Mouse (Mus musculus) layer of hippocampus, adult 18-20 months (tissue): ENCODE measurements around the gene 9530053A07Rik. TPM values are rescaled to one million over a fixed set of nuclear protein-coding genes. Genes with fewer than 3 reads are reported as not detected.

Experiments
- DNase-seq, 2 experiments: peaks; one replicate each; pipeline ENCODE4 v3.0.0; 2022; ENCODE audit warnings: low spot score in 2 of 2
- total RNA-seq, 2 experiments: library from RNA; stranded (reverse); gene quantifications; 2 replicates each; pipeline ENCODE4 v1.2.3; 2021

9530053A07Rik gene
- total RNA-seq, 2 experiments from 2014 or later, result 0.05 TPM; not detected in 1

DNA sequence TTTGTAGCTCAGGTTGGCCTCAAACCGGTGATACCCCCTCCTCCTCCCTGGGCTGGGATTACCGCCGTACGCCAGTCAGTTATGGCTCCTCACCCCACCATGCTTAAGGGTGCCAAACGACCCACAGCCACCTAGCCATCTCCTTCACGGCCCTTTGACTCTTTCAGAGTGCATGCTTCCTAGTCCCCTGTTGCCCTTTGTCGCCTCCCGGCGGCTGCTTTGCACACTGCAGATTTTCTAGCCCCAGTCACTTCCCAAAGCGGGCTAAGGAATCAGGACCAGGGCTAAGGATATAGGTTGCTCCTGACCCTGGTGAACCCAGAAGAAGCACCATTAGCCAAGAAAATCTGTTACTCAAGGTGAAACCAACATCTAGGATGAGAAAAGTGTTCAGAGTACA is 84.9 kb downstream of the 9530053A07Rik start:
- DNase-seq, result peak in 1 of 2 experiments; percentile 53

Other genes starting within 250 kb of the 9530053A07Rik start
- 10 to 100 TPM; 14.8 to 16.7 TPM for gene Zfp974, start 200.0 kb upstream of the 9530053A07Rik start, total RNA-seq
- 10 to 100 TPM; 20.1 to 20.3 TPM for gene Zfp780b, start 150.3 kb upstream of the 9530053A07Rik start, total RNA-seq
- gene Zfp850, start 115.4 kb upstream of the 9530053A07Rik start, total RNA-seq, result 1 to 10 TPM; 5.4 to 7.0 TPM
- gene Psmc4, start 79.4 kb upstream of the 9530053A07Rik start, total RNA-seq, result 100 to 1,000 TPM; 124 to 127 TPM
- gene Fcgbp, start 58.2 kb upstream of the 9530053A07Rik start, total RNA-seq, result 1 to 10 TPM; 1.1 to 1.6 TPM
- gene Fbl, start 40.2 kb downstream of the 9530053A07Rik start, total RNA-seq, result 10 to 100 TPM; 43.0 to 46.4 TPM
- 10 to 100 TPM; 41.8 to 43.7 TPM for gene Dyrk1b, start 50.0 kb downstream of the 9530053A07Rik start, total RNA-seq
- 10 to 100 TPM; 59.3 to 61.3 TPM for gene Eid2, start 138.4 kb downstream of the 9530053A07Rik start, total RNA-seq
- 10 to 100 TPM; 37.8 to 38.4 TPM for gene Eid2b, start 148.3 kb downstream of the 9530053A07Rik start, total RNA-seq
- under 1 TPM in 1 of 2 experiments, not detected in 1; 0.25 TPM for gene Selenov, start 161.7 kb downstream of the 9530053A07Rik start, total RNA-seq
- 1 to 10 TPM; 2.1 to 2.6 TPM for gene Dll3, start 172.8 kb downstream of the 9530053A07Rik start, total RNA-seq
- 10 to 100 TPM; 42.4 to 44.3 TPM for gene Timm50, start 182.6 kb downstream of the 9530053A07Rik start, total RNA-seq
- 100 to 1,000 TPM; 116 to 119 TPM for gene Supt5, start 209.3 kb downstream of the 9530053A07Rik start, total RNA-seq
- gene Rps16, start 221.2 kb downstream of the 9530053A07Rik start, total RNA-seq, result 100 to 1,000 TPM; 481 to 546 TPM
- 1 to 10 TPM; 4.8 to 5.1 TPM for gene Plekhg2, start 243.1 kb downstream of the 9530053A07Rik start, total RNA-seq